Mouse (Mus musculus): ENCODE data around the gene 4933425L06Rik. TPM values are rescaled to one million over a fixed set of nuclear protein-coding genes. Genes with fewer than 3 reads are reported as not detected.
A peak's percentile ranks its signal among the peaks of the same experiment; 100 is the strongest.

The 4933425L06Rik gene
- polyA plus RNA-seq, 1 experiment from 2014 or later = not detected

DNA sequence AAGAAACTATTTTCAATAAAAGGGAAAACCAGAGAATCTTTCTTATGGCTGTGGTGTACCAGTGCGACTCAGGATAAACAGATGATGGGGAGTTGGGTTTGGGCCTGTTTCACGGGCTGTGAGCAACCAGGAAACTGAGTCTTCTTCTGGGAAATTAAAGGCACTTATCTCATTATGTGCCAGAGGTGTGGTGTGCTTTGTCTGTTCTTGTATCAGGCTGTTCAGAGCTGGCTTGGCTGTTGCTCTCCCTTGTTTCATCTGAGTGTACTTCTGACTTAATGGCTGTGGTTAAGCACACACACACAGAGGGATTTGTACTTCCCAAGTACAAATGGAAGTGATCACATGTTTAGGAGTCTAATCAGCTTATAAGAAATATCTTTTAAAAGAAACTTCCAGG is 22.5 kb downstream of the 4933425L06Rik start:
- no peaks in the 10 kb centered on the region for H3K36me3 ChIP-seq (ENCODE audit: control insufficient read depth, insufficient read depth, low read length)
- no peak overlapping the region for H3K9ac ChIP-seq (ENCODE audit: low read depth, low read length)
- no peaks in the 10 kb centered on the region for H3K9me3 ChIP-seq (replicated peaks; ENCODE audit: control insufficient read depth, low read length)
- 75% methylated on average over 2 of the region's 2 CpGs for WGBS (ENCODE audit: insufficient replicate concordance)
- no peak overlapping the region for H3K4me2 ChIP-seq
- H3K27me3 ChIP-seq (ENCODE audit: control insufficient read depth, insufficient read depth, low read length) = no peaks in the 10 kb centered on the region
- no peak overlapping the region for H3K27ac ChIP-seq (ENCODE audit: low read depth, low read length)
- ATAC-seq (replicated peaks; ENCODE audit: insufficient number of reproducible peaks, low FRiP score, low TSS enrichment) = no peak
- no peak overlapping the region for H3K4me3 ChIP-seq (ENCODE audit: low read depth, low read length)
- no peaks in the 10 kb centered on the region for H3K4me1 ChIP-seq (ENCODE audit: control insufficient read depth, insufficient read depth, low read length)

DNA sequence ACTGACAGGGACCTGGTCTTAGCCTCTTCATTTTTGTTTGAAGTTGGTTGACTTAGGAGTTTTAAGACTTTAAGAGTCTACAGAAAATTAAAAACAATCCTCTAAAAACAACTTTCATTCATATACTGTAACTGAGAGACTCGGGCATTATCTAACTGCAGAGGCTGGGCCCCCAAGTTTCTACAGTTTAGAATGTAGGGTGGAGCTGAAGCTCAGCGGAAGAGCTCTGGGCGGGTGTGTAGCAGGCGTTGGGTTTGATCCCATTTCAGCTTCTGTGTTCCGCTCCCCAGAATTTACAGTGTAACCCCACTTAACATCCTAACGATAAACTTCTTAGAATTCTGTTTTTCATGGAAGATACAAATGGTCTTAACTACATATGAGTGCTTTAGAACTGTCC is 29.7 kb downstream of the 4933425L06Rik start:
- ATAC-seq (replicated peaks; ENCODE audit: insufficient number of reproducible peaks, low FRiP score, low TSS enrichment) = no peak
- WGBS (ENCODE audit: insufficient replicate concordance) = 75% methylated on average over 6 of the region's 6 CpGs
- Histone ChIP-seq H3K9me3 (replicated peaks; ENCODE audit: control insufficient read depth, low read length) (no peaks in the 10 kb centered on the region), H3K36me3 (ENCODE audit: control insufficient read depth, insufficient read depth, low read length) (no peaks in the 10 kb centered on the region), H3K4me3 (ENCODE audit: low read depth, low read length) (no peak overlapping the region), H3K9ac (ENCODE audit: low read depth, low read length) (no peak overlapping the region), H3K27ac (ENCODE audit: low read depth, low read length) (no peak overlapping the region), H3K4me2 (no peak overlapping the region), H3K4me1 (ENCODE audit: control insufficient read depth, insufficient read depth, low read length) (no peaks in the 10 kb centered on the region), H3K27me3 (ENCODE audit: control insufficient read depth, insufficient read depth, low read length) (no peaks in the 10 kb centered on the region)

DNA sequence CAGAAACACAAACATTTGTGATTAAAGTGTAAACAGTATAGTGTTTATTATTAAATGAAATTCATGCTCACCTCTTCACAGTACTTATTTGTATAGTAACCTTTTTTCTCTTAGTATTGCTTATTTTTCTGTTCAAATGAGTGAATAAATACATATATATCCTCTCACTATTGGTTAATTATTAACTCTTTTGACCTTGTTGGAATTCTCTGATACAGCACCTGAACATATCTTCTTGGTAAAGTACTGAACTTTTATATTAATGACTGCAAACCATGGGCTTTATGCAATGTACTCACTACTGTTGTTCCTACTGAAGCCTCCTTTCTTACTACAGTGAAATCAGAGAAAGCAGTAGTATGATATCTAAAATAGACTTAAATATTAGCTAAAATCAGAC is 39.7 kb downstream of the 4933425L06Rik start:
- Histone ChIP-seq H3K9me3 (replicated peaks; ENCODE audit: control insufficient read depth, low read length) (no peaks in the 10 kb centered on the region), H3K27ac (ENCODE audit: low read depth, low read length) (no peak overlapping the region), H3K4me3 (ENCODE audit: low read depth, low read length) (no peak overlapping the region), H3K36me3 (ENCODE audit: control insufficient read depth, insufficient read depth, low read length) (no peaks in the 10 kb centered on the region), H3K4me2 (no peak overlapping the region), H3K9ac (ENCODE audit: low read depth, low read length) (no peak overlapping the region), H3K4me1 (ENCODE audit: control insufficient read depth, insufficient read depth, low read length) (no peaks in the 10 kb centered on the region), H3K27me3 (ENCODE audit: control insufficient read depth, insufficient read depth, low read length) (no peaks in the 10 kb centered on the region)
- no peak for ATAC-seq (replicated peaks; ENCODE audit: insufficient number of reproducible peaks, low FRiP score, low TSS enrichment)

DNA sequence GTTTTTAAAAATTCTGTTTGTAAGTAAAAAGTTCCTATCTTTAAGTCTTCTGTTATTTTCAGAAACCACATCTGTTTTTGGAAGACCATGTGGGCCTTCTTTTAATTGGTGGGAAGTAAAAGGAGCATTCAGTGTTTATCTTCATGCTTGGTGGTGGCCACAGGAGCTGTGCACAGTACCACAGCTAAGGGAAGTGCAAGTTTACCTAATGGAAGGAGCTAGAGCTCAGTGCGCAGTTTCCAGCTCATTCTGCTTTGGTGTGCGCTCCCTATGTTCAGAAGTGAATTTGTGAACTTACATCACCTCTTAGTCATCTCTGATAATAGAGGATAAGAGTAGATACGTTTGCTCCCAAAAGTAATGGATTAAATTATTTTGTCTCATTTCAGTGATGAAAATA is 40.2 kb downstream of the 4933425L06Rik start:
- H3K36me3 ChIP-seq (ENCODE audit: control insufficient read depth, insufficient read depth, low read length) = no peaks in the 10 kb centered on the region
- no peak for ATAC-seq (replicated peaks; ENCODE audit: insufficient number of reproducible peaks, low FRiP score, low TSS enrichment)
- no peak overlapping the region for H3K4me2 ChIP-seq
- H3K27me3 ChIP-seq (ENCODE audit: control insufficient read depth, insufficient read depth, low read length) = no peaks in the 10 kb centered on the region
- no peak overlapping the region for H3K9ac ChIP-seq (ENCODE audit: low read depth, low read length)
- no peak overlapping the region for H3K27ac ChIP-seq (ENCODE audit: low read depth, low read length)
- WGBS (ENCODE audit: insufficient replicate concordance) = 74% methylated on average over 3 of the region's 3 CpGs
- H3K9me3 ChIP-seq (replicated peaks; ENCODE audit: control insufficient read depth, low read length) = no peaks in the 10 kb centered on the region
- no peak overlapping the region for H3K4me3 ChIP-seq (ENCODE audit: low read depth, low read length)
- H3K4me1 ChIP-seq (ENCODE audit: control insufficient read depth, insufficient read depth, low read length) = no peaks in the 10 kb centered on the region

DNA sequence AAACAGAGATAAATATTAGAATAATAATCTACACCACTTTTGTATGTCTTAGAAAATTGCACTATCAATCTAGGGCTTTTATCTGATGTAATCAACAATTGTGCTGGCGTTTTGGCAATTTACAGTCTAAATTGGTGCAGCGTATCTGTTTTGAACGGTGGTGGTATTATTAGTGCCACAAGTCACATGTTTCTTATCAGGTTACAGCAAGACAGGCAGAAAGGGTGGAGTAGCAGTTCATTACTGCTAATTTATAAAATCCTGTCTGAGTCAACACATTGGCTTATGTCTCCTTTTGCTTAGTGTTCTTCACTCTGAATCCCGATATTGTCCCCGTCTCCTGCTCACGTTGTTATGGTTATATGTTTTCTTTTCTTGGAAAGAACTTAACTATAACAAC is 48.2 kb downstream of the 4933425L06Rik start:
- no peak for ATAC-seq (replicated peaks; ENCODE audit: insufficient number of reproducible peaks, low FRiP score, low TSS enrichment)

DNA sequence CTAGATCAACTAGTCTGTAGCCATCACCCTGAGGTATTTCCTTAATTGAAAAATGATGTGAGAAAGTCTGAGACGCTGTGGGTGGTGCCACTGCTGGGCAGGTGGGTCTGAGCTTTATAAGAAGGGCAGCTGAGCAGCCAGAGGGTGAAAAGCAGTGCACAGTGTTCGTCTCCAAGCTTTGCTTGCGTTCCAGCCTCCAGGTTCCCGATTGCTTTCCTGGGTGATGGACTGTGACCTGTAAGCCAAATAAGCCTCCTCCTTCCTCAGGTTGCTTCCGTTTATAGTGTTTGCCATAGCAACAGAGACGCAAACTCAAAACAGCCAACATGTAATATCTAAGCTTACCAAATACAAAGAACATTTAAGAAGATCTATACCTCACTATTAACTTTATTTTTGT is 50.4 kb downstream of the 4933425L06Rik start:
- H3K9me3 ChIP-seq (replicated peaks; ENCODE audit: control insufficient read depth, low read length) = no peaks in the 10 kb centered on the region
- 76% methylated on average over 6 of the region's 6 CpGs for WGBS (ENCODE audit: insufficient replicate concordance)
- H3K4me2 ChIP-seq = no peak overlapping the region
- no peak overlapping the region for H3K4me3 ChIP-seq (ENCODE audit: low read depth, low read length)
- ATAC-seq (replicated peaks; ENCODE audit: insufficient number of reproducible peaks, low FRiP score, low TSS enrichment) = no peak
- no peak overlapping the region for H3K9ac ChIP-seq (ENCODE audit: low read depth, low read length)
- H3K27ac ChIP-seq (ENCODE audit: low read depth, low read length) = no peak overlapping the region
- 0 out of 2 replicates have a peak, but pooled peaks cover 7% of the 10 kb centered on the region for H3K4me1 ChIP-seq (ENCODE audit: control insufficient read depth, insufficient read depth, low read length)
- no peaks in the 10 kb centered on the region for H3K36me3 ChIP-seq (ENCODE audit: control insufficient read depth, insufficient read depth, low read length)
- no peaks in the 10 kb centered on the region for H3K27me3 ChIP-seq (ENCODE audit: control insufficient read depth, insufficient read depth, low read length)

More for the DNA sequence above, 48.2 kb downstream of the 4933425L06Rik start:
- Histone ChIP-seq H3K27me3 (ENCODE audit: control insufficient read depth, insufficient read depth, low read length) (no peaks in the 10 kb centered on the region), H3K4me3 (ENCODE audit: low read depth, low read length) (no peak overlapping the region), H3K27ac (ENCODE audit: low read depth, low read length) (no peak overlapping the region), H3K9ac (ENCODE audit: low read depth, low read length) (no peak overlapping the region), H3K4me2 (no peak overlapping the region), H3K4me1 (ENCODE audit: control insufficient read depth, insufficient read depth, low read length) (0 out of 2 replicates have a peak, but pooled peaks cover 7% of the 10 kb centered on the region), H3K9me3 (replicated peaks; ENCODE audit: control insufficient read depth, low read length) (no peaks in the 10 kb centered on the region), H3K36me3 (ENCODE audit: control insufficient read depth, insufficient read depth, low read length) (no peaks in the 10 kb centered on the region)
- WGBS (ENCODE audit: insufficient replicate concordance) = 73% methylated on average over 6 of the region's 6 CpGs

DNA sequence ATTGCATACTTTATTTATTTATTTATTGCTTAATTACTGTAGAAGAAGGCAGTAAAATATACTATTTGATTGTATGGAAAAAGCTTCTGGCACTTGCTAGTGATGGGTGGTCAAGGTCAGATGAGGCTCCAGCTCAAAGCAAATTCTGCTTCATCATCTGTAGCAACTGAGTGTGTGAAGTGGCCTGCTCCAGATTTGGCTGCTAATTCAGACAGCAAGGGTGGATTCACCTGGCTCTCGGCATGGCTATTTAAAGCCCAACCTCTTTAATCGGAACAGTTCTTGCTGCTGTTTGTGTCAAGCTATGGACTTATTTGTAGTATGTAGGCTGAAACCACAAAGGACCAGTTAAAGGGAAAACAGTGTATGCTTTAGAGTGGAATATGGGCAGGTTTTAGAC is 50.9 kb downstream of the 4933425L06Rik start:
- Histone ChIP-seq H3K27me3 (ENCODE audit: control insufficient read depth, insufficient read depth, low read length) (no peaks in the 10 kb centered on the region), H3K9ac (ENCODE audit: low read depth, low read length) (no peak overlapping the region), H3K4me2 (no peak overlapping the region), H3K36me3 (ENCODE audit: control insufficient read depth, insufficient read depth, low read length) (no peaks in the 10 kb centered on the region), H3K27ac (ENCODE audit: low read depth, low read length) (no peak overlapping the region), H3K4me3 (ENCODE audit: low read depth, low read length) (no peak overlapping the region), H3K9me3 (replicated peaks; ENCODE audit: control insufficient read depth, low read length) (no peaks in the 10 kb centered on the region), H3K4me1 (ENCODE audit: control insufficient read depth, insufficient read depth, low read length) (0 out of 2 replicates have a peak, but pooled peaks cover 7% of the 10 kb centered on the region)
- WGBS (ENCODE audit: insufficient replicate concordance) = 53% methylated on average over 2 of the region's 2 CpGs
- ATAC-seq (replicated peaks; ENCODE audit: insufficient number of reproducible peaks, low FRiP score, low TSS enrichment) = no peak

DNA sequence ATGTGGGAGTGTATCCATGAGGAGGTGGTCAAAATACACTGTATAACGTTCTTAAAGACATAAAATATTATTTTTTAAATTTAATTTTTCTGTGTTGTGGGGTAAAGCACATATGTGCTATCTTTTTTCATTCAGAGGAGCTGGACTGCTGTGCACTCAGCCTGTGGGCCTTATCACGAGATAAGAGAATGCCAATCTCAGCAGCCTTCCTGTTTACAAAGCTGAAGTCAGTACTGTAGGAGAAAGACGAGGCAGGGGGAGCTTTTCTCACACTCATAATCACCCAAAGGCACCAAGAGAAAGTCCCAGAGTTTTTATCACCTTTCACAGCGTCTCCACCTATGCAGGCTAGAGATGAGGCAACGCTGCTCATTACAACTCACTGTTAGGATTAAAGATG is 52.5 kb downstream of the 4933425L06Rik start:
- Histone ChIP-seq H3K36me3 (ENCODE audit: control insufficient read depth, insufficient read depth, low read length) (no peaks in the 10 kb centered on the region), H3K4me2 (no peak overlapping the region), H3K4me3 (ENCODE audit: low read depth, low read length) (no peak overlapping the region), H3K4me1 (ENCODE audit: control insufficient read depth, insufficient read depth, low read length) (0 out of 2 replicates have a peak, but pooled peaks cover 7% of the 10 kb centered on the region), H3K27ac (ENCODE audit: low read depth, low read length) (no peak overlapping the region), H3K9ac (ENCODE audit: low read depth, low read length) (no peak overlapping the region), H3K27me3 (ENCODE audit: control insufficient read depth, insufficient read depth, low read length) (no peaks in the 10 kb centered on the region), H3K9me3 (replicated peaks; ENCODE audit: control insufficient read depth, low read length) (no peaks in the 10 kb centered on the region)
- 24% methylated on average over 5 of the region's 5 CpGs for WGBS (ENCODE audit: insufficient replicate concordance)
- 0 out of 2 replicates have a peak, but pooled peaks have one; percentile 26 for ATAC-seq (replicated peaks; ENCODE audit: insufficient number of reproducible peaks, low FRiP score, low TSS enrichment)

DNA sequence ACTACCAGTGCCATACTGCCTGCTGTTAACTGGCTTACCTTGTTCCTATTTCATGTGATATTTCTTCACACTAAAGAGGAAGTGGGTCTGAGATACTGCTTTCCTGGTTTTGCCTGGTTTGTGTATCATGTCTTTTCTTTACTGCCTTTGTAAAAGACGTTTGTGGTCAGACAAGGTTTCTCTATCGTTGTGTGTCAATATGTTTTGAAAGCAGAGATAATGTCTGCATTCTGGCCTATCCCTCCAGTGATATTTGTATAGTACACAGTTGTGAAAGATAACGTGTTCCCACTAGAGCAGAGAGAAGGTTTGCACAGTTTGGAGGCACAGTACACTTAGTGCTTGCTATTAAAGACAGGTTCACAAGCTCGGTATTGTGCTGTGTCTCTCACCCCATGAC is 58.0 kb downstream of the 4933425L06Rik start:
- H3K9me3 ChIP-seq (replicated peaks; ENCODE audit: control insufficient read depth, low read length) = no peaks in the 10 kb centered on the region
- no peak overlapping the region for H3K4me3 ChIP-seq (ENCODE audit: low read depth, low read length)
- 0 out of 2 replicates have a peak, but pooled peaks cover under 1% of the 10 kb centered on the region for H3K4me1 ChIP-seq (ENCODE audit: control insufficient read depth, insufficient read depth, low read length)
- H3K9ac ChIP-seq (ENCODE audit: low read depth, low read length) = no peak overlapping the region
- ATAC-seq (replicated peaks; ENCODE audit: insufficient number of reproducible peaks, low FRiP score, low TSS enrichment) = no peak
- H3K36me3 ChIP-seq (ENCODE audit: control insufficient read depth, insufficient read depth, low read length) = no peaks in the 10 kb centered on the region
- H3K27me3 ChIP-seq (ENCODE audit: control insufficient read depth, insufficient read depth, low read length) = no peaks in the 10 kb centered on the region
- no peak overlapping the region for H3K27ac ChIP-seq (ENCODE audit: low read depth, low read length)
- WGBS (ENCODE audit: insufficient replicate concordance) = 58% methylated on average over 4 of the region's 4 CpGs
- H3K4me2 ChIP-seq = no peak overlapping the region

Measured in heart, embryonic 11.5 days (tissue).